Mouse (Mus musculus) thymus, postnatal 36 days (tissue): Measurements from ENCODE around the gene Sprr2i.

ENCODE experiments used
- DNase-seq, 2 experiments: peaks; one replicate each; pipeline ENCODE4 v3.0.0; 2022; ENCODE audit warnings: mixed read lengths in 2 of 2

The Sprr2i gene

DNA sequence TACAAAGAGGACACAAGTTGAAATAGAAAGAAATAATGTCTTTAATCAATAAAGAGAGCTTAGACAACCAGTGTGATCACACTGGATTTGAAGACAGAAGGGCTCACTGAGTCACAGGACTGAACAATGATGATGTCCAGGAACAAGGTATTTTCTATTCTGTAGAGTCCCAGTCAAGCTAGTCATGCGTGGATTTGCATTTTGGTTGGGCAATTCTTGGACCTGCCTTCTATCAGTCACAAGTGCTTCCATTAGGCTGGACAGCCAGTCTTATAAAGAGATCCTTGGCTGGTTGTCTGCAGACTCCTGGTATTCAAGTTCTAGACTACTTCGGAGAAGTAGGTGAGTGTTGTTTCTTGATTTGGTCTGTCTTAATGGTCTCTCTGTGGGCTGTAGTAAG is at the start of gene Sprr2i:
Sprr2i (plus strand) TSS at position 301 of the 400 bp plus-strand sequence.
- DNase-seq = no peak

DNA sequence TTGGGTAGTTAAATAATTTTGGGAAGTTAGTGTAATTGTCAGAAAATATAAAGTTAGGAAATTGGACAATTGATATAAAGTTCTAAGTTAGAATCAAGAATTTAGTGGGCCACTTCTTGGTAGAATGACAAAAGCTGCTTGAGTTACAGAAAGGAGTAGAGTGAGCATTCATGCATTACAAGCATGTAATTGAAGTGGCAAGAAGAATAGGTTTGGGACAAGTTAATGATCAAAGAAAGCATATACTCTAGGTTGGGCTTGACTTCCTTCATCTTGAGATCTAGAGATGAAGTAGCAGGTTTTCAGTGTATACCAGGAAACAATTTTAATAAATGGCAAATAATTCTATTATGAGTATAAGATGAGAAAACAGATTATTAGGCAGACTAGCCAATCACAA is 46.2 kb upstream of the Sprr2i start:
- no peak for DNase-seq

DNA sequence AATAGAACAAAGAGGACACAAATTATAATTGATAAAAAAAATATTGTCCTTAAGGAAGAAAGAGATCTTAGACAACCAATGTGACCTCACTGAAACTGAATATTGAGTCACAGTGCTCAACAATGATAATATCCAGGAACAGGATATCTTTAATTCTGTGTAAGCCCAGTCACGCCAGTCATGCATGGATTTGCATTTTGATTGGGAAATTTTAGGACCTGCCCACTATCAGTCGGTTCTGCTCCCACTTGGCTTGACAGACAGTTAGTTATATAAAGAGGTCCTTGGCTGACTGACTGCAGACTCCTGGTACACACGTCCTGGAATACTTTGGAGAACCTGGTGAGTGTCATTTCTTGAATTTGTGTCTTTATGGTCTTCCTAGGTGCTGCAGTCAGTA is 42.9 kb upstream of the Sprr2i start, which contains the start of gene Sprr2f:
Sprr2f (plus strand) TSS at position 301 of the 400 bp plus-strand sequence.
- DNase-seq = no peak

DNA sequence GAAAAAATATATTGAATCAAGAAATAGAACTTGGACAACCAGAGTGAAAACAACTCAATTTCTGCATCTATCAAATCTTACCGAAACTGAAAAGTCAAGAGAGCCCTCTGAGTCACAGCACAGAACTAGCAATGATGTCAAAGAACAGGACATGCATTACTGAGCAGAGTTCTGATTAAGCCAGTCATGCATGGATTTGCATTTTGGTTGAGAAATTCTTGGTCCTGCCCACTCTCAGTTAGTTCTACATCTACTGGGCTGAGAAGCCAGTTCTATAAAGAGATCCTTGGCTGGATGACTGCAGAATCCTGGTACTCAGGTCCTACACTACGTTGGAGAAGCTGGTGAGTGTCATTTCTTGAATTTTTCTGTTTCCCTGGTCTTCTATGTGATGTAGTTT is 34.2 kb upstream of the Sprr2i start:
- no peak for DNase-seq

DNA sequence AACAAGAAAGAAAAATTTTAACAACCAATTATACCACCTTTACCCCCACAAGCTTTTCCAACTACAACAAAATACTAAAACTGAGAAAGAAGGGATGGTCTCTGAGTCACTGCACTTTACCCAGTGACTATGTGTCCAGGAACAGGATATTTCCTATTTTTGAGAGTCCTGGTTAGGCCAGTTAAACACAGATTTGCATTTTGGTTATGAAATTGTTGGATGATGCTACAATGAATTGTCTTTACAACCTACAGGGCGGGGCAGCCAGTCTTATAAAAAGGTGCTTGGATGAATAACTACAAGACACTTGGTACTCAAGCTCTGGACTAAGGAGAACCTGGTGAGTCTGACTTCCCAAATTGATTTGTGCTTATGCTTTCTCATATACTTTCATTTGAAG is 22.4 kb upstream of the Sprr2i start, which contains the start of gene Sprr2h:
Sprr2h (plus strand) TSS at position 301 of the 400 bp plus-strand sequence.
- no peak for DNase-seq

DNA sequence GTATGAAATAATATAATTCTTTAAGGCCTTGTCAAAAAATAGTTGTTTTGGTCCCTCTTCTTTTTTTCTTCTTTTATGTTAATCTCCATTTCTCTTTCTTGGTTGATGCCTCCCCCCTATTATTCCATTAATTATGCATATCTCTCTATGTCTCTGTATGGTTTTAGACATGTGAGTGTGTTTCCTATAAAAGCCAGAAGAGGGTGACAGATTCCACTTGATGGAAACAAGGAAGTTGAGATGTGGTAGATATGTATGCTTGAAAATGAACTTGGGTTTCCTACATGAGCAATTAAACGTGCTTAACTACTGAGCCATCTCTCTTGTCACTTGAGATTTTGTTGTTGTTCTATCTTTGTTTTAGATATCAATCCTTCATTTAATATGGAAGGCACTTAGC is 13.5 kb upstream of the Sprr2i start:
- no peak for DNase-seq

DNA sequence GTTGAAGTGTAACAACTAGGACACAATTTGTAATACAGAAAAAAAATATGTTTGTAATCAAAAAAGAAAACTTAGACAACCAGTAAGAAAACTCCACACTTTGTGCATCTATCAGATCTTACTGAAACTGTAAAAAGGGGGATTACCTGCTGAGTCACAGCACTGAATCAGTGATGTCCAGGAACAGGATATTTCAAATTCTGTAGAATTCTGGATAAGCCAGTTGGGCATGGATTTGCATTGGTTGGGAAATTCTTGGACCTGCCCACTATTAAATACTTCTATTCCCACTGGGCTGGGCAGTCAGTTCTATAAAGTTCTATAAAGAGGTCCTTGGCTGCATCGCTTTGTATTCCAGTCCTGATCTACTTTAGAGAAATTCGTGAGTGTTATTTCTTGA is 10.0 kb downstream of the Sprr2i start, which contains the start of gene Sprr2j-ps:
Sprr2j-ps (plus strand) TSS at position 301 of the 400 bp plus-strand sequence.
- DNase-seq = no peak

DNA sequence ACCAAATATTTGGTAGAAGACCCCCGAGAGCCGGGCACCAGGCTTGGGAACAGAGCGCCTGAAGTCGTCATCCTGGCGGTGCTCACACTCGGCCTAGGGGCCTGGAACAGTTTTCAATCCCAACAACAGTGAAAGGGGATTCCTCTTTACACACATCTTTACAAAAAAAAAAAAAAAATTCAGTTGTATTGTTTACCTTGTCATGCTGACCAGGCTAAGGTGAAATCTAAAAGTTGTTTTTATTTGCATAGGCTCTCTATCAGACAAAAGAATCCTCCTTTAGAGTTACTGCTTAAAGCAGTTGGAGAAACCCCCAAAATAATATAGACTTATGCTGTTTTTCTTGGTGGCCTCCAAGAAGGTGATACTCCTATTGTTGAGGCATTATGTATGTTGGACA is 21.5 kb downstream of the Sprr2i start, which contains the start of gene Gm9774:
Gm9774 (minus strand) TSS at position 101 of the 400 bp plus-strand sequence.
- DNase-seq = no peak

DNA sequence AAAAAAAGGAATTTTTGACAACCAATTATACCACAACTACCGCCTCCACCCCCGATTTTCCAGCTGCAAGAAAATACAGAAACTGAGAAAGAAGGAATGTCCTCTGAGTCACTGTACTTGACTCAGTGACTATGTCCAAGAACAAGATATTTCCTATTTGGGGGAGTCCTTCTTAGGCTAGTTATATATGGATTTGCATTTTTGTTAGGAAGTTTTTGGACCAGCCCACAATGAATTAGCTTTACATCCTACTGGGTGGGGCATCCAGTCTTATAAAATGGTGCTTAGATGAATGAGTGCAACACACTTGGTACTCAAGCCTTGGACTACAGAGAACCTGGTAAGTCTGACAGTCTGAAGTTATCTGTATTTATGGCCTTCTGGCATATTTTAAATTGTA is 24.5 kb downstream of the Sprr2i start, which contains the start of gene Sprr2k:
Sprr2k (plus strand) TSS at position 301 of the 400 bp plus-strand sequence.
- no peak for DNase-seq

DNA sequence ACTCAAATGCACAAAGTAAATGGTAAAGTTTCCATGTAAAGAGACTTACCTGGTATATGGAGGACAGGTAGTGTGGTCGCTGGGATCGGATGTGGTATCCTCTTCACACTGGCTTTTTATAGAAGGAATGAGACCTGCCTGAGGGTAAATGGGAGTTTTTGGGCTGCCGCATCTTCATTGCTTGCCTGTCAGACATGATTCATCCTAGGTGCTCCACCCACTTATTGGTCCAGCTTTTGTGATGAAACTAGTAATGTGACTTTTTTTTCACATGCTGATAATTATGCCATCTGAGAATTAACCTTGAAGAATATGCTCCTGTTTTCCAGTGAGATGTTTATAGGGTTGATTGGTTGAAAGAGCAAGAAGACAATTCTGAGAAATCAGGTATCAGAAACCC is 30.9 kb downstream of the Sprr2i start, which contains the start of gene Sprr1b:
Sprr1b (minus strand) TSS at position 101 of the 400 bp plus-strand sequence.
- no peak for DNase-seq

DNA sequence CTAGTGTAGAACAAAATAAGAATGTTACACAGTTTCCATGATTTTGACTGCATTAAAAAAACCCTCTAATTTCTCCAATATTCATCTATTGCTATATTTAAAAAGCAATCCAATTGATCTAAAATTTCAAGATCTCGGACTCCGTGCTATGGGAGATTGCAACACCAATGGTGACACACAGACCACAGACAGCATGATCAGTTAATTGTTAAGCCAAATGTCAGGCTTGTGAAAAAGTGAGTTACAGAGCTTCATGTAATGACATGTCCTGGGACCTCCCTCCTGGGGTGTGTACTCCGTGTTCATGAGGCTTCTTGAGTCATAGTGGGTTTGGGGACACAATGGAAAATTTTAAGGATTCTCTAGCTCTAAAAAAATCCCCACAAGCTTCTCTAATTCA is 32.4 kb downstream of the Sprr2i start:
- no peak for DNase-seq

DNA sequence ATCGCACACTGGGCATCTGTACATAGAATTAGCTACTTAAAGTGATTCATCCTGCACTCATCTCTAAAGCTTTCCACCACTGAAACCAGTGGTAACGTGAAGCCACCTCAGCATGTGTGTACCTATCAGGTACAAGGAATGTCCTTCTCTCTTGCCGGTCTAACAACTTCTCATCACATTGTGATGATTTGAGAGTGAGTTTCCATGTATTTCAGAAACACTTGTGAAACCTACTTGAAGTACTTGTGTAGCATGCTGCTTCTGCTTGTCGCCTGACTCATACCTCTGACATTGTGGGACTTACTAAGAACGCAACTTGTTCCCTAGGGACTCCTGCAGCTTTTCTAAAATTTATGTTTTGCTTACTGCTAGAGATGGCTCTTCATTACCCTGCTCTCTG is 47.4 kb downstream of the Sprr2i start:
- DNase-seq = no peak

DNA sequence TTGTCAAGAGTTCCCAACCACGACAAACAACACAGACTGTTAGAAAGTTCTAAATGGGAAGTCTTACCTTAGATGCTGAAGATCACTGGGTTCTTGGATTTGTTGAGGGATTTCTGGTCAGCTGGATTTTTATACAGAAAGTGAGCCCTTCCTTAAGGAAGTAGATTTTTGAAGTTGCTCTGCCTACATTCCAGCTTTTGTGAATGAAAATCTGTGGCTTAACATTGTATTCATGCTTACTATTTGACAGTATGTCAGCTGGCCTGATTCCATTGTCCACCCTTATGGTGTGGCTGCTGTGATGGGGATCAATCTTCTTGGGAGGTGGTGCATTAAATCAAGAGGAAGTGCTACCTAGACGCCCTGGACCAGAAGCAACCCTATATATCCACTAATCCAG is 50.8 kb downstream of the Sprr2i start, which contains the start of gene Sprr3:
Sprr3 (minus strand) TSS at position 101 of the 400 bp plus-strand sequence.
- no peak for DNase-seq
